Mouse (Mus musculus): Measurements from ENCODE around the gene Cyp2d11. TPM values are rescaled to one million over a fixed set of nuclear protein-coding genes. Genes with fewer than 3 reads are reported as not detected.

The Cyp2d11 gene
- total and polyA plus RNA-seq, 2 experiments from 2014 or later = not detected

GRCm38 (mm10) chr15:82340414-82341035, 53.3 kb downstream of the Cyp2d11 start:
- WGBS = 54% methylated on average over 21 of the region's 21 CpGs
- Histone ChIP-seq H3K9me3 (ENCODE audit: low read length) (no peaks in the 10 kb centered on the region), H3K36me3 (ENCODE audit: insufficient read depth) (0 out of 2 replicates have a peak, but pooled peaks cover 4% of the 10 kb centered on the region), H3K27ac (ENCODE audit: low read depth, low read length) (no peak overlapping the region), H3K4me3 (ENCODE audit: low read depth, low read length) (no peak overlapping the region), H3K27me3 (ENCODE audit: insufficient read depth, low read length) (peaks cover 7% of the 10 kb centered on the region; the same call in 1 of the 2 replicates), H3K9ac (0 out of 2 replicates have a peak overlapping the region, but pooled peaks have one; percentile 39), H3K4me1 (ENCODE audit: insufficient read depth) (peaks cover 6% of the 10 kb centered on the region), H3K4me2 (ENCODE audit: low read depth) (peak overlapping the region; percentile 40)
- ATAC-seq (no peak), DNase-seq (no peak)
- TF ChIP-seq CTCF (IDR thresholded peaks at IDR 0.05; ENCODE audit: low read depth) = no peak

GRCm38 (mm10) chr15:82339634-82340254, 54.1 kb downstream of the Cyp2d11 start:
- Histone ChIP-seq H3K36me3 (ENCODE audit: insufficient read depth) (0 out of 2 replicates have a peak, but pooled peaks cover 9% of the 10 kb centered on the region), H3K9ac (no peak overlapping the region), H3K9me3 (ENCODE audit: low read length) (no peaks in the 10 kb centered on the region), H3K4me3 (ENCODE audit: low read depth, low read length) (no peak overlapping the region), H3K4me1 (ENCODE audit: insufficient read depth) (peaks cover 6% of the 10 kb centered on the region), H3K4me2 (ENCODE audit: low read depth) (no peak overlapping the region), H3K27ac (ENCODE audit: low read depth, low read length) (no peak overlapping the region), H3K27me3 (ENCODE audit: insufficient read depth, low read length) (peaks cover 7% of the 10 kb centered on the region; the same call in 1 of the 2 replicates)
- 82% methylated on average over 8 of the region's 8 CpGs for WGBS
- no peak for TF ChIP-seq CTCF (IDR thresholded peaks at IDR 0.05; ENCODE audit: low read depth)
- DNase-seq (no peak), ATAC-seq (no peak)

Small RNA genes within 50 kb of the gene (microRNA-seq; reads per million reads assigned to microRNA genes)
- gene Gm25990 (0 reads per million in 2 experiments), gene Gm27331 (0 reads per million in 2 experiments), gene Mir7684 (0 reads per million in 2 experiments)

Other genes starting within 250 kb of the Cyp2d11 start
- 121 and 171 TPM in 2 replicates for gene Srebf2, start 246.8 kb downstream of the Cyp2d11 start, total RNA-seq (2014; rRNA removed)
- 147 and 193 TPM in 2 replicates for gene Srebf2, start 246.8 kb downstream of the Cyp2d11 start, polyA plus RNA-seq (2015; fragmentation: Nextera tagmentation; extraction: Ambion mirVana)
- gene Shisa8, start 181.2 kb downstream of the Cyp2d11 start, total RNA-seq (2014; rRNA removed) = 4.7 and 6.3 TPM in 2 replicates
- 1.8 and 2.7 TPM in 2 replicates for gene Shisa8, start 181.2 kb downstream of the Cyp2d11 start, polyA plus RNA-seq (2015; fragmentation: Nextera tagmentation; extraction: Ambion mirVana)
- 0.24 and 0.62 TPM in 2 replicates for gene Tnfrsf13c, start 169.7 kb downstream of the Cyp2d11 start, total RNA-seq (2014; rRNA removed)
- 0.44 and 0.47 TPM in 2 replicates for gene Tnfrsf13c, start 169.7 kb downstream of the Cyp2d11 start, polyA plus RNA-seq (2015; fragmentation: Nextera tagmentation; extraction: Ambion mirVana)
- gene Cenpm, start 149.3 kb downstream of the Cyp2d11 start, total RNA-seq (2014; rRNA removed) = 8.9 and 10.0 TPM in 2 replicates
- gene Cenpm, start 149.3 kb downstream of the Cyp2d11 start, polyA plus RNA-seq (2015; fragmentation: Nextera tagmentation; extraction: Ambion mirVana) = 16.5 and 18.7 TPM in 2 replicates
- gene 1500009C09Rik, start 141.6 kb downstream of the Cyp2d11 start, total RNA-seq (2014; rRNA removed) = 119 and 139 TPM in 2 replicates
- 12.5 and 15.6 TPM in 2 replicates for gene 1500009C09Rik, start 141.6 kb downstream of the Cyp2d11 start, polyA plus RNA-seq (2015; fragmentation: Nextera tagmentation; extraction: Ambion mirVana)
- 550 and 602 TPM in 2 replicates for gene Sept3, start 119.1 kb downstream of the Cyp2d11 start, total RNA-seq (2014; rRNA removed)
- 400 and 449 TPM in 2 replicates for gene Sept3, start 119.1 kb downstream of the Cyp2d11 start, polyA plus RNA-seq (2015; fragmentation: Nextera tagmentation; extraction: Ambion mirVana)
- 0.38 and 1.00 TPM in 2 replicates for gene Wbp2nl, start 95.1 kb downstream of the Cyp2d11 start, total RNA-seq (2014; rRNA removed)
- 0.42 and 0.59 TPM in 2 replicates for gene Wbp2nl, start 95.1 kb downstream of the Cyp2d11 start, polyA plus RNA-seq (2015; fragmentation: Nextera tagmentation; extraction: Ambion mirVana)
- 27.0 and 47.5 TPM in 2 replicates for gene Naga, start 55.1 kb downstream of the Cyp2d11 start, total RNA-seq (2014; rRNA removed)
- 26.7 and 33.7 TPM in 2 replicates for gene Naga, start 55.1 kb downstream of the Cyp2d11 start, polyA plus RNA-seq (2015; fragmentation: Nextera tagmentation; extraction: Ambion mirVana)
- 1.4 and 3.5 TPM in 2 replicates for gene Pheta2, start 55.1 kb downstream of the Cyp2d11 start, total RNA-seq (2014; rRNA removed)
- gene Pheta2, start 55.1 kb downstream of the Cyp2d11 start, polyA plus RNA-seq (2015; fragmentation: Nextera tagmentation; extraction: Ambion mirVana) = 0.83 and 1.1 TPM in 2 replicates
- gene Smdt1, start 55.1 kb downstream of the Cyp2d11 start, total RNA-seq (2014; rRNA removed) = 167 and 208 TPM in 2 replicates
- gene Smdt1, start 55.1 kb downstream of the Cyp2d11 start, polyA plus RNA-seq (2015; fragmentation: Nextera tagmentation; extraction: Ambion mirVana) = 337 and 359 TPM in 2 replicates
- 271 and 465 TPM in 2 replicates for gene Ndufa6, start 39.7 kb downstream of the Cyp2d11 start, total RNA-seq (2014; rRNA removed)
- gene Ndufa6, start 39.7 kb downstream of the Cyp2d11 start, polyA plus RNA-seq (2015; fragmentation: Nextera tagmentation; extraction: Ambion mirVana) = 416 and 528 TPM in 2 replicates
- 2.1 and 3.1 TPM in 2 replicates for gene Cyp2d22, start 13.8 kb downstream of the Cyp2d11 start, total RNA-seq (2014; rRNA removed)
- 1.8 and 1.9 TPM in 2 replicates for gene Cyp2d22, start 13.8 kb downstream of the Cyp2d11 start, polyA plus RNA-seq (2015; fragmentation: Nextera tagmentation; extraction: Ambion mirVana)
- not detected in 2 replicates for gene Cyp2d10, start 13.2 kb upstream of the Cyp2d11 start, total RNA-seq (2014; rRNA removed)
- not detected in 2 replicates for gene Cyp2d10, start 13.2 kb upstream of the Cyp2d11 start, polyA plus RNA-seq (2015; fragmentation: Nextera tagmentation; extraction: Ambion mirVana)
- not detected in 2 replicates for gene Cyp2d9, start 39.4 kb upstream of the Cyp2d11 start, total RNA-seq (2014; rRNA removed)
- gene Cyp2d9, start 39.4 kb upstream of the Cyp2d11 start, polyA plus RNA-seq (2015; fragmentation: Nextera tagmentation; extraction: Ambion mirVana) = 0.15 TPM in 1 of 2 replicates, not detected in the other
- gene Cyp2d12, start 161.1 kb upstream of the Cyp2d11 start, total RNA-seq (2014; rRNA removed) = not detected in 2 replicates
- not detected in 2 replicates for gene Cyp2d12, start 161.1 kb upstream of the Cyp2d11 start, polyA plus RNA-seq (2015; fragmentation: Nextera tagmentation; extraction: Ambion mirVana)
- gene Cyp2d34, start 226.9 kb upstream of the Cyp2d11 start, total RNA-seq (2014; rRNA removed) = not detected in 2 replicates
- not detected in 2 replicates for gene Cyp2d34, start 226.9 kb upstream of the Cyp2d11 start, polyA plus RNA-seq (2015; fragmentation: Nextera tagmentation; extraction: Ambion mirVana)

Data from forebrain, postnatal 0 days (tissue).